Mouse (Mus musculus): ENCODE measurements around the gene Pde1b.

The Pde1b gene

DNA sequence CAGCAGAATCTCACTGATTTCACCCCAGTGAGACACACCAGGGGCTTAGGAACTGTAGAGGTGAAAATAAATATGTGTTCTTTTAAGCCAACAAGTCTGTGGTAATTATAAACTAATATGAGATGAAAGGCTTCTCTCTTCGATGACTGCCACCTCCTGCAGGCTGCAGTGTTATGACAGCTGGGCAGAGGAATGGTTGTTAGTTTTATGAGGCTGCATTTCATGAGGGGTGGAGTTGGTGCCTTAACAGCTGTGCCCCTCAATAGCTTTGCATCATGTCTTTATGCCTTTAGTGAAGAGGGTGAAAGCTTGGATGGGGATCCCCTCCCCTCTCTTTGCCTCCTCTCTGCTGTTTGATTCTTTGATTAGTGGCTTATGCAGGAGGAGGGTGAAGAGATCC is 48.2 kb downstream of the Pde1b start:
- no peak for DNase-seq (ENCODE audit: low spot score in 2 of 2)

DNA sequence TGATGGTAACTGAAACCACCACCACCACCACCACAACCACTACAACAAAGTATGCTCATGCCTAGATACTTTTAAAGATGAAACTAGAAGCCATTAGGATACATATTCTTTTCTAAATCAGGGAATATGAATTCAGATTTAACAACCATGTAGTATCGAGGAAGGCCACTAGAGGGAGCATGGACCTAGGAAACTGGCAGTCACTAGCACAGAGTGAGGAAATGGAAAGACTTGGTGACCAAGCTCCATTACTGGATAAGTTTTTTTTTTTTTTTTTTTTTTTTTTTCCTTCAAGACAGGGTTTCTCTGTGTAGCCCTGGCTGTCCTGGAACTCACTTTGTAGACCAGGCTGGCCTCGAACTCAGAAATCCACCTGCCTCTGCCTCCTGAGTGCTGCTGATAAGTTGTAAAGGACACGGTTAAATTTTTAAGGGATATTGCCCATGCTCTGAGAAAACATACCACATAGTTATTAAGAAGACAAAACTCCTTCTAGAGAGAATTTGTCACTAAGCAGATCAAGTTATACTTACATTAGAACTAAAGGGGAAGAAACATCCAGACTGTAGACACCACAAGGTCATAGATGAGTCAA is 49.4 kb downstream of the Pde1b start:
- DNase-seq (ENCODE audit: low spot score in 2 of 2), result no peak

DNA sequence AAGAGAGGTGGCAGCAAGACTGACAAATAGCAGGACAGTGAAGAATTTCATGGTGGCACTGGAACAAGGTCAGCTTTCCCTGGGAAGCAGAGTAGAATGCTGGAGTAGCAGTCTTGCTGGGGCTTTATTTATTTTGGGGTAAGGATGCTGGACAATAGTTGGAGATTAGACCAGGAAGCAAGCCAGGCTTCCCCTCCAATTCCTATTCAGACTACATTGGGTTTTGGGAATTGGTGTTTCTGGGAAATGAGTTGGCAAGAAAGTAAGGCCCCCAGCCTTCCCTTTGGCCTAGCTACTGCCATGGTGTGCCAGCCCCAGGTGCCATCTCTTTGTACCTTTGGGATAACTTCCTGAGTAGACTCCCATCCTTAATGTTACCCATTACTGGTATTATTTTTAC is 62.1 kb downstream of the Pde1b start, which contains the start of gene Glycam1:
TSS of gene Glycam1 (minus strand) at position 101 of the 400 bp plus-strand sequence.
- no peak for DNase-seq (ENCODE audit: low spot score in 2 of 2)

Measured in right cerebral cortex, postnatal 36 days (tissue).